Mouse (Mus musculus): ENCODE measurements at regions not wholly inside any gene's neighbourhood (a gene's known extent, or its start where the extent isn't known, plus 50 kb on each side); places are given as distances from the start of the nearest gene placed in this dataset.

- no peak for DNase-seq
Observed at GRCm38 (mm10) chr16:50766055-50766770, 175.3 kb upstream of the Ccdc54 start.

DNA sequence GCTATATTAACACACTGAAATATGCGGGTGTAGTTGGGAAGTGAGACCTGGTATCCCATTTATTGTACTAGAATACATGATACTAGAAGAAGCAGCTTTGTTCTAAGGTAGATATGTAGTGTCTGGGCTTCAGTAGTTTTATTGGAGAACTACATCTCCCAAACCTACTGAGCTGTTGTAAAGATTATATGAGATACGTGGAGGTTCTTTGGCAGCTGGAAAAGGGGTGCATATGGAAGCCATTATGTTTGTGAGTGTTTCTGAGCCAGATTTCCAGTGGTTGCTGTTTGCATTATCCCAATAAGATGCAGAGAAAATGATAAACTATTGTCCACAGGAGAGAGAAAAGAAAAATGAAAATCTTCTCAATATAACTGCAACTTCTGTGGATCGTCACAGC, 171.1 kb upstream of the Ccdc54 start:
- DNase-seq: no peak

DNA sequence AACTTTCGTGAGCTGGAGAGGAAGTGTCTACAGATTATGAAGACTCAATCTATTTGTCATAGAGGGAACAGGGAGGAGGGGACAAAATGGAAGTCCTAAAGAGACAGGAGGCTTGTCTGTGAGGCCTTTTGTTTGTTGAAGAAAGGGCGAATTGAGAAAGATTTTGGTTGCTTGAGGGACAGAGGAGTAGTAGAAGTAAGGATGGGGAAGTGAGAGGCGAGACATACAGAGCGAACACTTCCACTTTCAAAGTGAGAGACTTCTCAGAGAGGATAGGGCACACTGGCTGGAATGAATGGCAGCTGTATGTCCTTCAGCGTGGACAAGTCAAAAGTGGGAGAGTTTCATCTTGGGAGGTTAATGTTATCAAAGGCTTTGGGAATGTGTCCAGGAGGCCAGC, 169.0 kb upstream of the Ccdc54 start:
- DNase-seq: no peak

DNA sequence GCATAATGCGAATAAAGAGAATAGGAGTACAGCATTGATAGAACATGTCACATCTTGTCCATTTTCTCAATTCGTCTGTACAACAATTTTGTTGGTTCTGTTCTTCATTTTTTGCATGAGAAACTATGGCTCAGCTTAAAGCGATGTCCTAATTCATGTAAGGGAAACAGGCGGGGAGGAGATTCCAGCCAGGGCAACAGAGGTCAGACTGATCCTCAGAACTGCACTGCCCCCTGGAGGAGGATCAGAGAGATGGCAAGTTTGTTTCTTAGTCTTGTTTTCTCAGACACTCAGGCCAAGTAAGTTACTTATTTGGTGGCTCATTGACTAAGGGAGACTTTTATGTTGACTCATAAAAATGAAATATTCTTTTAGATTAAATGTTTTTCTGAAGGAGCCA, 165.7 kb upstream of the Ccdc54 start:
- peak; percentile 56 for DNase-seq

- no peak for DNase-seq
Observed at GRCm38 (mm10) chr16:50753612-50754389, 162.8 kb upstream of the Ccdc54 start.

DNA sequence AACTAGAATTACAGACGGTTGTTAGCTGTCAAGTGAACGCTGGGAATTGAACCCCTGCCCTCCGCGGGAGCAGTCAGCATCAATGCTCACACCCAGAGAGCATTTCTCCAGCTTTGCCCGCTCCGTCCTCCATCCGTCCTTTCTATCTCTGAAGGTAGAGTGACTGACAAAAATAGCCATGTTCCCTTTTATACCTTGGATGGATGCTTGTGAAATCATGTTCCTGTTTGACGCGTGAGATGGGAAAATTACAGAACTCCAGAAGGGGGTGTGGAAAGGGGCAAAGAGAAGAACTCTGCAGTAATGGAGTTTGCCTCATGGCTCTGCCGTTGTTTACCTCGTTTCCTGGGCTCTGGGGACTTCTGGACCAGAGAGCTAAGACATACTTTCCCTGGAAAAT, 162.1 kb upstream of the Ccdc54 start:
- no peak for DNase-seq

GRCm38 (mm10) chr16:50752277-50752600, 161.3 kb upstream of the Ccdc54 start:
- DNase-seq: no peak

- no peak for DNase-seq
Observed at GRCm38 (mm10) chr16:50751495-50752276, 160.7 kb upstream of the Ccdc54 start.

GRCm38 (mm10) chr16:50747698-50748097, 156.7 kb upstream of the Ccdc54 start:
- DNase-seq: no peak

DNA sequence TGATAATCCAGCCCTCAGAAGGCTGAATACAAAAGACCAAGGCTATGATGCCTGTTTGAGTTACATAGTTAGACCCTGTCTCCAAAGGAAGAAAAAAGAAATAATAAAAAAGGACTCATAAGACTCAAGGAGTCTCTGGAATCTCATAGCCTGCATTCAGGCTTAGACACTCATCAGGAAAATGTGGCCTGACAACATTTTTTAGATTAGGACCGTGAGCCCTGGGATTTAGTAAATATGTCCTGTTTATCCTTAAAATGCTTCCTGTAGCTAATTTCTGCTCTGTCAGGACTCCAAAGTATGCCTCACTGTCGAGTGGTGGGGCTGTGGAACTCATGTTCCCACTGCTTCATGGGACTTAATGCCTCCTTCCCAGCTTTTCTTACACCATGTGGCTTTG, 154.8 kb upstream of the Ccdc54 start:
- no peak for DNase-seq

DNA sequence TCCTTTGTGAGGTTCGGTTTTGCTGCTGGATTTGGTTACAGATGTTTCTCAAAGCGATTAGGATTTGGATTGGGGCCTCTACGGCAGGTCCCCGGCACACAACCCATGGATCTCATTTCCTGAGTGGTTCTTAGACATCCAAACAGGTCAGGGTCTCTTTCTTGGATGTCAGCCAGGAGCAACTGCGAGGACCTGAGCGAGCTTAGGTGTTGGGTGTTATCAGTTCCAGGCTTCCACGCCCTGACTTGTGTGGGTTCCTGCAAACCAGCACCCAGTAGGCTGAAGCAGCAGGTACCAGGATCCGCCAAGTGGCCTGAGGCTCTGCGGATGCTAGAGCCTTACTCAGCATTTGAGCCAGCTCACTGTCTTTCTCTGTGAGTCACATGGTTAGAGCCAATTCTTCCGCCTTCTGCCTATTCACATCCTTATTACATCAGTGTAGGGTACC, 146.5 kb upstream of the Ccdc54 start:
- peak; percentile 30 for DNase-seq

DNA sequence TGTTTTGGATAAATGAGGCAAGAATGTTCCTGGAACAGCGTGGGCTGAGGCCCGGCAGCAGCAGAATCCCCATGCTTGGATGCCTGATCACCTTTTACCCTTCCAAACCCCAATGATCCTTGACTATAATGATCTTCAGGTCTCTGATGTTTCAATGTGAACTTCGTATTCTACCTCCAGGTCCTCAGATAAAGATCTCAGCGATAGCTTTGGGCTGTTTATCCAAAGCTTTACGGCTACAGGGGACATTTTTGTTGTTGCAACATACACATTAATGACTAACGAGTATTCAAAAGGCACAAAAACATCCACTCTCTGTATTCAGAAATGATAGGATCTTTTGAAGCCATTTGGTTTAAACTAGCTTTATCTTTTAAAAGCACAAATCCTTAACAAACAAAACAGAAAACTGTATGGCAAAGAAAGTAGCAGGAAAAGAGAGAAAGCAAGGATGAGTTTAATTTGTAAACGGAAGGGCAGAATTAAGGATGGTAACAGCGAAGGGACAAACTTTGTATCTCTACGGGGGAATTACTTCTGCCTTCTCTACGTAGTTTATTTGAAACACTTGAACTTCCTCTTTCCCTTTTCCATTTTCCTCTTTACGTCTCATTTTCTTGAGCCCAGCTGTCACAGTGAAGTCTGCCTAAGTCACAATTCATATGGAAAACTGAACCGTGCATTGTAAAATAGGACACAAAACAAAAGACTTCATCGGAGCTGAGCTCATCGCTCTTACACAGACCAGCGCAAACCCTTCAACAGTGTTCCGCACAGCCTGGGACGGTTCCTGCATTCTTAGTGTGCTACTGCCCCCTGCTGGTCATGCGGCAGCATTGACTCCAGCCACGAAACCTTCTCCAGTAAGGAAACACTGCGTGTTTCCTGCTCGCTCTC, 145.4 kb upstream of the Ccdc54 start:
- peak; percentile 94 for DNase-seq

DNA sequence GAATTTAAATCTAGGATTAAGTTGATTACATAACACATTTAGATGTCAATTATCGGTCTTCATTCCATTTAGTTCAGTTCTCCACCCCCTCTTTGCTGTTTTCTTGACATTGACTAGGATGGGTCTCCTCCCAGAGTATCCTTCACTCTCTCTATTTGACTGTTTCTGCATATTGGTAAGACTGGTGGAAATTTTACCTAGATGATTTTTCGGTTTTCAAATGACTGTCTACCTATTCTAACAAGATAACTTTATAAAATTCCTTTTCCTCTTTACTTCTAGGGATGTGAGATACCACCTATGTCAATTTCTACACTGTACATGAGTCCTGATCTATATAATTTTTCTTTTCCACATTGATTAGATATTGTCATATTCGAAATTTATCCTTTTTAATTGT, 142.4 kb upstream of the Ccdc54 start:
- DNase-seq: no peak

DNA sequence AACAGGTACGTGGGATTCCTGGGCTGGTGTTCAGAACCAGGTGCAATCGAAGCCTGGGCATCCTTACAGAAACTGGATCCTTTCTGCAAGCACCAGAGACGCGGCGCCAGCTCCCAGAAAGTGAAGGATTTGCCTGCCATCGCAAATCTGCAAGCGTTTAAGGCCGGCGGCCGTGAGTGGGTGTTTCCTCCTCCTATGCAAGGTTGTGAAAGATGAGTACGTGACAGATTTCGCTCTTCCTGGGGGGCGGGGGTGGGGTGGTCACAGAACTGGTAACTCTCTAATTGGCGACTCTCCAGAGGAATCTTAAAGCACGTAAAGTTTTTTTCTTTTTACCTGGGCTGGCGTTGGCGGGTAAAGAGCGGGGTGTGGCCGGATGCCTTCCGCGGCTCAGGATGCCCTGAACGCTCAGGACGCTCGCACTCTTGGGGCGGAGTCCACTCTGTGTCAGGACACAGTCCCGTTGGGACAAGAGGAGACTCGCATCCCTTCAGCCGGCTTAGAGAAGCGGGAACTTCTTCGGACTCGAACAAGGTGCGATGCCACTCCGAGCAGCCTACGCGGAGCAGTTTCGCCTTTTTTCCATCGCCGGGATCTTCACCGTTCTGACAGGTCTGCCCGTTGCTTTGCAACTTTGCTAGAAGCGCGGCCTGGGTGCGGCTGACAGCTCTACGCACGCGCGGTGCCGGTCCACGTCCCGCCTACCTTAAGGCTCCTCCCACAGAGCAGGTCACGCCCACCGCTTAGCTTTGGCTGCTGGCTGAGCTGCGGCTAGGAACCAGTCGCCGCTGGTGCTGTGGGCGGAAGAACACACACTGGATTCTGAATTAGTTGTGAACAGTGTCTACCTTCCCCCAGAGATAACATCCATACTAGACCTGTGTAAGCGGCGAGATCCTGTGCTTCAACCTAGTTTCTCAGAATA, 141.4 kb upstream of the Ccdc54 start:
- DNase-seq: peak; percentile 93

GRCm38 (mm10) chr16:50729341-50729740, 138.4 kb upstream of the Ccdc54 start:
- no peak for DNase-seq

DNA sequence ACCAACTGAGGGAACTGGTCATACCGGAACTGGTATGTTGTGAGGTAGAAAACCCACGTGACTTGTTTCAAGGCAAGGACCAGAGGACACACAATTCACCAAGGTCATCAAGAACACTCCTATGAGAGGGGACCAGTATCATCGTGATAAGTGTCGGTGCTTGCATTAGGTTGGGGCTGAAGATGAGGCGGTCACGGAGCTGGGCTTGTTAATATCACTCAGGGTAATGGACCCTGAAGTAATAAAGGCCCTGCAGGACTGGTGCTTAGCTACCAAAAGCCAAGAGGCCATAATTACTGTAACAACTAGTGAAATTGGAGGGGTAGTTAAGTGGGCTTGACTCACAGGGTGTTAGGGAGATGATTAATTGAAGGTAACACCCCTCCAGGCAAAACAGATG, 132.2 kb upstream of the Ccdc54 start:
- DNase-seq: no peak

- DNase-seq: peak; percentile 89
Observed at GRCm38 (mm10) chr16:50717306-50718017, 126.5 kb upstream of the Ccdc54 start.

DNA sequence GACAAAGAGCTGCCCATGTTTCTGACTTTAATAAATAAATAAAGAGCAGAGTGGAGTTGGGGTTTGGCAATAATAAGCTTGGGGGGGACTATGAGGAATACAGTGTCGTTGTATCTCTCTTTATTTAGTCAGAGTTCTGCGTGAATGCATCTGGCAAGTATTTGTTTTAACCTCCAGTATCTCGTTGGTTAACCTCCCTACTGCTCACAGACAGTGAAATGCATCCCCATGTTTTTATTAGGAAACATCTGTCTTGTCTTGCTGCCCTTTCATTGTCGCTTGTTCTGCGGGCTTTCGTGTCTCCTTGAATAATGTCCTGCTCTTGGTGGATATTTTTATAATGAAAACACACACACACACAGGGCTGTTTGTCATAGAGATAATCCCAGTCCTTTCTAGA, 118.8 kb upstream of the Ccdc54 start:
- DNase-seq: no peak

GRCm38 (mm10) chr16:50707906-50708305, 117.0 kb upstream of the Ccdc54 start:
- DNase-seq: no peak

DNA sequence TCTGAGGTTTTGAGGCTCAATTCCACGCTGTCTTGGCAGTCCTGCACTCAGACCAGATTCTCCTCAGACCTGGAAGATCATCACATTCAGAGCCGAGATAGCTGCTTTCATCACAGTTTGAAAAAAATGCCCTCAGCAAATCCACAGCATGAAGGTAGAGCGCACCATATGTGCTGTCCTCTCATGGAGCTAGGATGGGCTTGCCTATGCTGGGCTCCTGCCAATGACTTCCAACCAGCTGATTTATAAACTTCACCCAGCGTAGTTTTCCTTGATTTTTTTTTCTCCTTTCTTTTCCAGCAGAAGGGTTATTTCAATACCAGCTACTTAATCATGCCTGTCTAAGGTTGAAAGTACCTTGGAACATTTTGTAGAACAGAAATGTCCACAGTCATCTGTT, 115.0 kb upstream of the Ccdc54 start:
- no peak for DNase-seq

All from retina, postnatal 1 day (tissue).